Mouse (Mus musculus): ENCODE measurements around the gene Asphd2.

Asphd2 gene

GRCm38 (mm10) chr5:112391676-112392323 is 2.9 kb downstream of the Asphd2 start:
- DNase-seq (ENCODE audit: low read depth in 1 of 2, low spot score in 2 of 2) = no peak

GRCm38 (mm10) chr5:112391002-112391401 is 3.7 kb downstream of the Asphd2 start:
- DNase-seq (ENCODE audit: low read depth in 1 of 2, low spot score in 2 of 2) = no peak

GRCm38 (mm10) chr5:112389352-112389751 is 5.3 kb downstream of the Asphd2 start:
- no peak for DNase-seq (ENCODE audit: low read depth in 1 of 2, low spot score in 2 of 2)

- no peak for DNase-seq (ENCODE audit: low read depth in 1 of 2, low spot score in 2 of 2)
Observed at GRCm38 (mm10) chr5:112385973-112386372, 8.7 kb downstream of the Asphd2 start.

- DNase-seq (ENCODE audit: low read depth in 1 of 2, low spot score in 2 of 2) = no peak
Observed at GRCm38 (mm10) chr5:112384805-112385472, 9.7 kb downstream of the Asphd2 start.

GRCm38 (mm10) chr5:112382641-112383330 is 11.9 kb downstream of the Asphd2 start:
- no peak for DNase-seq (ENCODE audit: low read depth in 1 of 2, low spot score in 2 of 2)

GRCm38 (mm10) chr5:112382042-112382441 is 12.6 kb downstream of the Asphd2 start:
- no peak for DNase-seq (ENCODE audit: low read depth in 1 of 2, low spot score in 2 of 2)

GRCm38 (mm10) chr5:112381154-112381553 is 13.5 kb downstream of the Asphd2 start:
- no peak for DNase-seq (ENCODE audit: low read depth in 1 of 2, low spot score in 2 of 2)

GRCm38 (mm10) chr5:112378716-112379115 is 15.9 kb downstream of the Asphd2 start:
- no peak for DNase-seq (ENCODE audit: low read depth in 1 of 2, low spot score in 2 of 2)

- no peak for DNase-seq (ENCODE audit: low read depth in 1 of 2, low spot score in 2 of 2)
Observed at GRCm38 (mm10) chr5:112377380-112377779, 17.3 kb downstream of the Asphd2 start.

GRCm38 (mm10) chr5:112376111-112376510 is 18.6 kb downstream of the Asphd2 start:
- no peak for DNase-seq (ENCODE audit: low read depth in 1 of 2, low spot score in 2 of 2)

GRCm38 (mm10) chr5:112371933-112372332 is 22.7 kb downstream of the Asphd2 start:
- no peak for DNase-seq (ENCODE audit: low read depth in 1 of 2, low spot score in 2 of 2)

GRCm38 (mm10) chr5:112370236-112370813 is 24.3 kb downstream of the Asphd2 start:
- DNase-seq (ENCODE audit: low read depth in 1 of 2, low spot score in 2 of 2) = no peak

- no peak for DNase-seq (ENCODE audit: low read depth in 1 of 2, low spot score in 2 of 2)
Observed at GRCm38 (mm10) chr5:112369326-112369725, 25.3 kb downstream of the Asphd2 start.

- no peak for DNase-seq (ENCODE audit: low read depth in 1 of 2, low spot score in 2 of 2)
Observed at GRCm38 (mm10) chr5:112368666-112369065, 26.0 kb downstream of the Asphd2 start.

GRCm38 (mm10) chr5:112367929-112368328 is 26.7 kb downstream of the Asphd2 start:
- DNase-seq (ENCODE audit: low read depth in 1 of 2, low spot score in 2 of 2) = no peak

GRCm38 (mm10) chr5:112367338-112367737 is 27.3 kb downstream of the Asphd2 start:
- no peak for DNase-seq (ENCODE audit: low read depth in 1 of 2, low spot score in 2 of 2)

GRCm38 (mm10) chr5:112366879-112367278 is 27.8 kb downstream of the Asphd2 start:
- DNase-seq (ENCODE audit: low read depth in 1 of 2, low spot score in 2 of 2) = no peak

GRCm38 (mm10) chr5:112364184-112364797 is 30.4 kb downstream of the Asphd2 start:
- no peak for DNase-seq (ENCODE audit: low read depth in 1 of 2, low spot score in 2 of 2)

- DNase-seq (ENCODE audit: low read depth in 1 of 2, low spot score in 2 of 2) = no peak
Observed at GRCm38 (mm10) chr5:112360077-112360476, 34.6 kb downstream of the Asphd2 start.

GRCm38 (mm10) chr5:112359520-112359919 is 35.1 kb downstream of the Asphd2 start:
- no peak for DNase-seq (ENCODE audit: low read depth in 1 of 2, low spot score in 2 of 2)

All from monocyte, adult 2 months (primary cell).